Mouse (Mus musculus): ENCODE data around the gene Tdrd12. TPM values are rescaled to one million over a fixed set of nuclear protein-coding genes. Genes with fewer than 3 reads are reported as not detected.
A peak's percentile ranks its signal among the peaks of the same experiment; 100 is the strongest.
"Not testable (repeated sequence)": the region's sequence is repeated elsewhere in the genome, so short reads cannot be mapped to it uniquely, and the experiment has no call there.

Tdrd12 gene
- polyA plus RNA-seq, 1 experiment: not detected

DNA sequence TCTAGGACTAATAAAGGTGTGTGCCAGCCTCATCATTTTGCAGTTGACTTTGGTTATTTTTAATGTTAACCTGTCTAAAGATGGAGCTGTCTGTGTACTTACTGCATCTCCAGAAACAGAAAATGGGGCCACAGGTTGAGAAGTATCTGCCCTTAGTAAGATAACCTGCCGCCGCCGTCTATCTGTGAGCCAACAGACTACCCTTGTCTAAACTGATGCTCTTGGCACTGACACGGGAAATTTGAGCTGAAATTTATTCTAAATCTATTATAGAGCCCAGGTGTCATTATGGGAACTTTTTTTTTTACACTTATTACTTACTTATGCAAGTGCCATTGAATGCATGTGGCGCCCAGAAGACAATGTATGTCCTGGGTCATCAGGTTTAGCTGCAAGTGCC, 19.4 kb upstream of the Tdrd12 start:
- TF ChIP-seq POLR2A (IDR thresholded peaks at IDR 0.05; ENCODE audit: insufficient read depth, low read depth, low read length) (no peak), CTCF (IDR thresholded peaks at IDR 0.05; ENCODE audit: insufficient read depth, low read depth, low read length) (no peak)
- Histone ChIP-seq H3K4me1 (ENCODE audit: control insufficient read depth, insufficient read depth, low read length) (peaks cover 3% of the 10 kb centered on the region), H3K4me3 (ENCODE audit: insufficient read depth, low read depth, low read length) (no peak overlapping the region), H3K27ac (ENCODE audit: insufficient read depth, low read depth, low read length) (no peak overlapping the region)
- WGBS: 93% methylated on average over 5 of the region's 5 CpGs

DNA sequence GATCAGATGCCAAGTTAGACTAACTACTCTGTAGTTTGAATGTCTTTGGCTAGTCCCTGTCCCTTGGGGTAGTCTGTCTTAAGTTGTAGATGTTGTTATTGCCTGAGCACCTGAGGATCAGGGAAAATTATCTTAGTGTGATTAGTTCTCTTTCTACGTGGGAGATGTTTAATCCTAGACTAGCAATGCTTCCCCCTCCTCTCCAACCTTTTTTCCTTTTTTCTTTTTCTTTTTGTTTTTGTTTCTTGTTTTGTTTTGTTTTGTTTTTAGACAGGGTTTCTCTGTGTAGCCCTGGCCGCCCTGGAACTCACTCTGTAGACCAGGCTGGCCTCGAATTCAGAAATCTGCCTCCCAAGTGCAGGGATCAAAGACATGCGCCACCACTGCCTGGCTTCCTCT, 18.7 kb upstream of the Tdrd12 start, which contains the start of gene Nudt19:
TSS of gene Nudt19 (minus strand) at position 100 of the 399 bp plus-strand sequence.
- H3K27ac ChIP-seq (ENCODE audit: insufficient read depth, low read depth, low read length): peak within 1 kb of the TSS; percentile 65
- TF ChIP-seq POLR2A (IDR thresholded peaks at IDR 0.05; ENCODE audit: insufficient read depth, low read depth, low read length) (no peak), CTCF (IDR thresholded peaks at IDR 0.05; ENCODE audit: insufficient read depth, low read depth, low read length) (no peak)
- peak within 1 kb of the TSS; percentile 81 for H3K4me3 ChIP-seq (ENCODE audit: insufficient read depth, low read depth, low read length)
- H3K4me1 ChIP-seq (ENCODE audit: control insufficient read depth, insufficient read depth, low read length): peaks cover 3% of the 10 kb centered on the region
- 49% methylated on average over 4 of the region's 4 CpGs for WGBS

GRCm38 (mm10) chr7:35555224-35556204, 18.0 kb upstream of the Tdrd12 start:
- WGBS: under 1% methylated on average over 93 of the region's 93 CpGs
- Histone ChIP-seq H3K4me1 (ENCODE audit: control insufficient read depth, insufficient read depth, low read length) (peaks cover 3% of the 10 kb centered on the region), H3K27ac (ENCODE audit: insufficient read depth, low read depth, low read length) (peak overlapping the region; percentile 65), H3K4me3 (ENCODE audit: insufficient read depth, low read depth, low read length) (peak overlapping the region; percentile 81)
- TF ChIP-seq POLR2A (IDR thresholded peaks at IDR 0.05; ENCODE audit: insufficient read depth, low read depth, low read length) (peak; percentile 92), CTCF (IDR thresholded peaks at IDR 0.05; ENCODE audit: insufficient read depth, low read depth, low read length) (no peak)

DNA sequence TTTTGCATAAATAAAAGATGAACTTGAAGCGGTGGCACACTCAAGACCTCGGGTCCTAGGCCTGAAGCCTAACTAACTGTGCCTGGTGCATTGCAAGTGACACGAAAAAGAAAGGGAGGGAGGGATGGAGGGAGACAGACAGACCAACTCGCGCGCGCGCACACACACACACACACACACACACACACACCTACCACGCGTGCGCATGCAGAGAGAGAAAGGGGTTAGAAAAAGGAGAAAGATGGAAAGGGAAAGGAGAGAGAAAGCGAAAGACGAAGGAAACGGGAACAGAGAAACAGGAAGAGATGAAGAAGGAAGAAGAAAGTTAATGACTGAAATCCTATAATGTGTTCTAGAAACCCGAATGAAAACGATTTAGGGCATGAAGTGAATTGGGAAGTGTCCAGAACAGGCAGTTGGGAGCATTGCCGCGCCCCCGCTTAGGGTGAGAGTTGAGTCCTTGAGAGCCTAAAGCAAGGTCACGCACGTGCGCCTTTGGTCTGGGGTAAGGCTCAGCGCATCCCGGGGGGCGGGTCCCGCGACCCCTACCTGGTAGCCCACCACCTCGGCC, 17.1 kb upstream of the Tdrd12 start:
- Histone ChIP-seq H3K4me3 (ENCODE audit: insufficient read depth, low read depth, low read length) (peak overlapping the region; percentile 81), H3K4me1 (ENCODE audit: control insufficient read depth, insufficient read depth, low read length) (peaks cover 3% of the 10 kb centered on the region), H3K27ac (ENCODE audit: insufficient read depth, low read depth, low read length) (peak overlapping the region; percentile 65)
- TF ChIP-seq CTCF (IDR thresholded peaks at IDR 0.05; ENCODE audit: insufficient read depth, low read depth, low read length) (no peak), POLR2A (IDR thresholded peaks at IDR 0.05; ENCODE audit: insufficient read depth, low read depth, low read length) (no peak)
- WGBS: 2% methylated on average over 28 of the region's 28 CpGs

DNA sequence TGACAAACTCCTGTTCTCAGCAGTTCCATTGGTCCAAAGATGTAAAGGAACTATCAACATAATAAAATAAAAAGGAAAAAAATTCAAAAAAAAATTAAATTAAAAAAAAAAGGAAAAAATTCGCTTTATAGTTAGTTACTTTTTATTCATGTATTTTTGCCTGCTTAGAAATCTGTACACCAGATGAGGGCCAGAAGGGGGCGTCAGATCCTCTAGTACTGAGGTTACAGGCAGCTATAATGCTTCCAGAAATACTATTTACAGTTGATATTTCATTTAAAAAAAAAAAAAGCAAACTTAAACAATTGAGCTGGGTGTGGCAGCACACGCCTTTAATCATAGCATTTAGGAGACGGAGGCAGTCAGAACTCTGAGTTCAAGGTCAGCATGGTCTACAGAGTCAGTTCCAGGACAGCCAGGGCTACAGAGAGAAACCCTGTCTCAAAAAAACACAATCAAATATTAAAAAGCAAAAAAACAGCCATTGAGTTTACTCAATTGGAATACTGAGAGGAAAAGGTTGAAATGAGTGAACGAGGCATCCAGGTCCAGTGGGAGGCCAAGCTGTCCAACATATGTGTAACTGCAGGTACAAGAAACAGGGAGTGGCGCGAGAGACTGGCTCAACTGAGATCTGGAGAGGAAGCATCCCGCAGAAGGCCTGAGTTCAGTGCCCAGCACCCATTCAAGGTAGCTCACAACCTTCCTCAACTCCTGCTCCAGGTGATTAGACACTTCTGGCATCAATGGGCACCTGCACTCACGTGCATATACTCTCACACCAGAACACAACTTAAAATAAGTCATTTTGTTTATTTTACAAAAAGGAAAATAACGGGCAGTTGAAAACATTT, 16.4 kb upstream of the Tdrd12 start:
- peak overlapping the region; percentile 65; the same call in 1 of the 2 replicates for H3K27ac ChIP-seq (ENCODE audit: insufficient read depth, low read depth, low read length)
- H3K4me3 ChIP-seq (ENCODE audit: insufficient read depth, low read depth, low read length): peak overlapping the region; percentile 81
- TF ChIP-seq CTCF (IDR thresholded peaks at IDR 0.05; ENCODE audit: insufficient read depth, low read depth, low read length): no peak
- TF ChIP-seq POLR2A (IDR thresholded peaks at IDR 0.05; ENCODE audit: insufficient read depth, low read depth, low read length): no peak
- H3K4me1 ChIP-seq (ENCODE audit: control insufficient read depth, insufficient read depth, low read length): peaks cover 3% of the 10 kb centered on the region
- WGBS: 63% methylated on average over 10 of the region's 10 CpGs

- TF ChIP-seq CTCF (IDR thresholded peaks at IDR 0.05; ENCODE audit: insufficient read depth, low read depth, low read length) (no peak), POLR2A (IDR thresholded peaks at IDR 0.05; ENCODE audit: insufficient read depth, low read depth, low read length) (no peak)
- no peak overlapping the region for H3K27ac ChIP-seq (ENCODE audit: insufficient read depth, low read depth, low read length)
- WGBS: 27% methylated on average over 4 of the region's 4 CpGs
- no peak overlapping the region for H3K4me3 ChIP-seq (ENCODE audit: insufficient read depth, low read depth, low read length)
- no peaks in the 10 kb centered on the region for H3K4me1 ChIP-seq (ENCODE audit: control insufficient read depth, insufficient read depth, low read length)
Observed at GRCm38 (mm10) chr7:35545881-35546280, 8.3 kb upstream of the Tdrd12 start.

DNA sequence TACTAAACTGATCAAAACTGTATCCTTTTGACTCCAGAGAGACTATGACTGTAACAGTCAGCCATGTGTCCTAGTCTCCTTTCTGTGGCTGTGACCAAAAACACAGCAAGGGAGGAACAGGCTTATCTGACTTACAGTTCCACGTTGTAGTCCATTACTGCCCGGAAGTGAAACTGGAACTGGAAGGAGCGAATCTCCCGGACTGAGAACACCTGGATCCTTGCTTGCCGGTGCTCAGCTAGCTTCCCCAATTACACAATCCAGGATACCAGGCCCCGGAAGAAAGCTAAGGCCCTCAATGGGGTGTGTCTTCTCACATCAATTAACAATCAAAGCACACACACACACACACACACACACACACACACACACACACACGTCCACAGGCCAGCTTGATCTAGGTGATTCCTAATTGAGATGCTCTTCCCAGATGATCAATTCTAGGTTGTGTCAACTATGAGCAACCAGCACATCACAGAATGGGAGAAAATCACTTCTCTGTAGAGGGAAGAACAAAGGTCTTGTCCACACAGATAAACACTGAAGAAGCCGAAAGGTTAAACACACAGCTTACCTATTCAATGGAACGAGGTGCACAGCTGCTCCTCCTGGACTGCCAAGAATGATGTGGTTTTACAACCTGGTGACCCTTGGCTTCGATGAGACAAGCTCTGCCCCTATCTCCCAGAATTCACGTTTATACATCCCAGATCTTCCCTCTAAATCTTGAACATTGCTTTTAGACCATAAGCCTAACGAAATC, 1.6 kb downstream of the Tdrd12 start:
- no peak overlapping the region for H3K4me3 ChIP-seq (ENCODE audit: insufficient read depth, low read depth, low read length)
- no peak for TF ChIP-seq POLR2A (IDR thresholded peaks at IDR 0.05; ENCODE audit: insufficient read depth, low read depth, low read length)
- no peak for TF ChIP-seq CTCF (IDR thresholded peaks at IDR 0.05; ENCODE audit: insufficient read depth, low read depth, low read length)
- 84% methylated on average over 12 of the region's 12 CpGs for WGBS
- no peak overlapping the region for H3K27ac ChIP-seq (ENCODE audit: insufficient read depth, low read depth, low read length)
- no peaks in the 10 kb centered on the region for H3K4me1 ChIP-seq (ENCODE audit: control insufficient read depth, insufficient read depth, low read length)

DNA sequence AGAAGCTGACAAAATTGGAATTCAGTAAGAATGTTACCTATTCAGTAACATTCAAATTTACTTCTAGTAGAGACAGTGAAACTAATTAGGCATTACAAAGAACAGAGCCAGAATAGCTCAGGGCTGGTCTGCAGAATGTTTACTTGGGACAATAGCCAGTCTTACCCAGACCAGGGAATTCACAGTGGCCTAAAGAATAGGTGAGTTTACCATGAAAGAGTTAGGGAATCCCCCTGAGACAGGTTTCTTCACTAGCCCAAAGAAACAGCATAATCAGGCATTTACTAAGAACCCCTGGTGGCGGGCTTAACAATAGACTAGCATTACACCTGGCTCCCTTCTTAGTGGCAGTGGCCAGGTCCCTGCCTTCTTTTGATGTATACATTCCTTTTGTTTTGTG, 7.0 kb downstream of the Tdrd12 start:
- not testable (repeated sequence) for H3K27ac ChIP-seq (ENCODE audit: insufficient read depth, low read depth, low read length); H3K4me1 ChIP-seq (ENCODE audit: control insufficient read depth, insufficient read depth, low read length); H3K4me3 ChIP-seq (ENCODE audit: insufficient read depth, low read depth, low read length)
- WGBS: 73% methylated on average over 1 of the region's 1 CpGs

Measured in olfactory bulb, adult 2 months (tissue).